Mouse (Mus musculus): ENCODE measurements at regions not wholly inside any gene's neighbourhood (a gene's known extent, or its start where the extent isn't known, plus 50 kb on each side); places are given as distances from the start of the nearest gene placed in this dataset.
A peak's percentile ranks its signal among the peaks of the same experiment; 100 is the strongest.

DNA sequence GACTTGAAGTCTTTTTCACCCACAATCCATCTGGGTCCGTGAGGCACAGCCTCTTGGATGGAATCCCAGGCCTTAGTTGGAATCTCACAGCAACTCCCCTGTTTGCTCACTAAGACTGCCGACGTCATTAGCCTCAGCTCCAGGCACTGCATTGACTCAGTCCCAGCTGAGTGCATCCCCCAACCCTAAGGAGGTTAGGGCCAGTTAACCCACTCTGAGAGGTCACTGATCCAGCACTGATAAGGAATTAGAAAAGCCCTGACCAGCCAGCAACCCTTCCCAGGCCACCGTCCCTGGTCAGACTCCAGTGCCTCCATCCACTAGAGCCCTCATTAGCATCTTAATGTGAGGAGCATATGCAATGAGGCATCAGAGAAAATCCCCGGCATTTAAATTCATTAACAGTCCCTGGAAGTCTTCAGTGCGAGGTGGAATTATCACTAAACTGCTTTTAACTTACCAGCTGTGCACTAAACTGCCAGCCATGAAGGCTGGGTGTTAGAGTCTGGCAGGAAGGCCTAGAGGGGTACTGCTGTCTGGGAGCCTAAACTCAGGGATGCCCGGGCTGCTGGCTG is 184.2 kb downstream of the Cct6b start:
- no peak for DNase-seq

GRCm38 (mm10) chr11:82576019-82576418 is 187.3 kb downstream of the Tmem132e start:
- no peak for DNase-seq

- DNase-seq: no peak
Observed at GRCm38 (mm10) chr11:82573126-82573525, 184.4 kb downstream of the Tmem132e start.

DNA sequence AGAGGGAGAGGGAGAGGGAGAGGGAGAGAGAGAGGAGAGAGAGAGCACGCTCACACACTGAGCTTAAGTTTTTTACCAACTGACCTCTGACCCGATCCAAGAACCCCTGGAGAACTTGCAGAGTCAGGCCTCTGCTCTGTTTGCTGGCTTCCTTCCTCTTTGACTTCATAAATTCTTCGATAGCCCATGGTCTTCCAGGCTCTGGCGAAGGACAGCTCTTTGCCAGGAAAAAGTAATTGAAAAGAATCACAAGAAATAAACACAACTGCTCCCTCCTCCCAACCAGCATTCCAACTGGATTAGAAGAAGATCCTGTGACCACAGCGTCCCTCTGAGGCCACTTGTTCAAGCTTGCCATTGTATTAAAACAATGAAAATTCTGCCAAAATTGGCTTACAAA is 182.8 kb downstream of the Tmem132e start:
- DNase-seq: peak in 1 of 2 experiments; percentile 4

GRCm38 (mm10) chr11:82569819-82570218 is 181.1 kb downstream of the Tmem132e start:
- DNase-seq: no peak

DNA sequence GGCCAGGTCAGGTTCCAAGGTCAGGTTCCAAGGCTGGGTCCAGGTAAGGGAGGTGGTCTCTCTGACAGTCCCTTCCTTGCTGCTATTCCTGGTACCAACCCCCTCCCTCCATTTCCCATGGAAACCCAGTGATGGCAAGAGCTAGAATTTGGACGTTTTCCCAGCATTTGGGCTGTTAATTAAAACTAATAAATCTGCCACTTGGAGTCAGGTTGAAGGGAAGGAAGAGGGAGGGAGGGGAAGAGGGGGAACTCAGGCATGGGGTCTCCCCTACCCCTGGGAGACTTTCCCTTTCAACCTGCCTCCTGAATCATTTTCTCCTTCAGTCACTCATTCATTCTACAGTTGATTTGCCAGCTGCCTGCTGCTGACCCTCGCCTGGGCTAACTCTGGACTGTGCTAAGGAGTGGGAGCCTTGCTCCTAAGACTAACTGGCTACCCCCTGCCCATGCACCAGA is 179.5 kb downstream of the Tmem132e start:
- no peak for DNase-seq

DNA sequence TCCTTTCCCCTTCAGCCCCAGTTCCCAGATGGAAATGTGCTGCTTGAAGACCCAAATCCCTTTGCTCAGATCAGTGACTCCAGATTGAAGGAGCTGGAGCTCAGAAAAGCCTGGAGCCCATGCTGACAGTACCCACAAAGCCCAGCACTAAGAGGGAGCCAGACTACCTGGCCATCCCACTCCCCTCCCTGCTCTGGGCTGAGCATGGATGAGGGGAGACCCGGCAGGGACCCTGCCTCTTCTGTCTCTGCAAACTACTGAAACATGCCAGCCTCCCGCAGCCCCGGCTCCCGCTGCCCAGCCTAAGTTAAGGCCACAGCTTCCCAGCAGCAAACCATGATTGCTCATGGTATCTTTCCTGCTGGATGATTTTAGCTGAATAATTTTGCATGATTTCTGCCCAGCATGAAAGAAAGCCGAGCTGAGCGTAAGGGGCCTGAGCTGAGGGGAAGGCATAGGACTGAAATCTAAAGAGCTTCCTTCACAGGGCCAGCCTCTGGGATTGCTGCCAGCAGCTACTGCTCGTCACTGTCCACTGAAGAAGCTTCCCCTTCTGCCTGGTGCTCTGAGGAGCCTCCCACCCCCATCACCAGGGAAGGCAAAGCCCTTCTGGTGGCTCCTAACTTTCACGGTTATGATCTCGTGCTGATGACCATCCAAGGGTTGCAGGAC is 178.4 kb downstream of the Tmem132e start:
- DNase-seq: no peak

DNA sequence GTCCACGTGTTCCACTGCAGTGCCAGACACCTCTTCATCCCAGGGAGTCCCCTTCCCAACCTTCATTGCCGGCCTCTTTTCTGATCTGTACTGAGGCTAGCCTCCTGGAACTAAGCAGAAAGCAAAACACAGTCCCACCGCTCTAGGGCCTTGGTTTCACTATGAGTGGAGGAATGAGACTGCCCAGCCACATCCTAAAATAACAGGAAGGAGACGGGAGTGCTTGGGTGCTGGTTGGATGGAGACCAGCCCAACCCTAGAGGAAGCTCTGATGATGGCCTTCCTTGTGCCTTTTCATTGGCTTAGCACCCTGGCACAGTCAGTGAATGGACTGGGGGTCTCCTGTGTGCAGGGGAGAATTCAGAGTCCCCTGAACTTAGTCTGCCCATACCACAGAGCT is 177.4 kb downstream of the Tmem132e start:
- DNase-seq: no peak

DNA sequence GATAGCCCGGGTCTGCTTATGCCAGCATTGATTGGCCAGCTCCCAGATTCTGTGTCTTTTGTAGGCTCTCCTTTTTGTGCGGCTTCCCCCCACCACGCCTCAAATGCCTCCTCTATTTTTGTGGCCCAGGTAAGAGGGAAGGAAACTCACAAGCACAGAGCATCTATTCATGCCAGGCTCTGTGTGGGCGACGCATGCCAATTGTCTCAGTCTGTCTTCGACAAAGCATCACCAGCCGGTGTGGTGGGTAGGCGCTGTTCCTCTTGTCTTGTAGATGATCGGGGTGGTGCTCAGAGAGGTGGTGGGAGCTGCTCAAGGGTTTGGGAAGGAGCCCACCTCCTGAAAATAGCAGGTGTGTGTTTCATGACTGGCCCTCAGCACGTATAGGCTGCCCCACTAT is 175.5 kb downstream of the Tmem132e start:
- DNase-seq: no peak

- DNase-seq: no peak
Observed at GRCm38 (mm10) chr11:82542028-82542427, 153.3 kb downstream of the Tmem132e start.

DNA sequence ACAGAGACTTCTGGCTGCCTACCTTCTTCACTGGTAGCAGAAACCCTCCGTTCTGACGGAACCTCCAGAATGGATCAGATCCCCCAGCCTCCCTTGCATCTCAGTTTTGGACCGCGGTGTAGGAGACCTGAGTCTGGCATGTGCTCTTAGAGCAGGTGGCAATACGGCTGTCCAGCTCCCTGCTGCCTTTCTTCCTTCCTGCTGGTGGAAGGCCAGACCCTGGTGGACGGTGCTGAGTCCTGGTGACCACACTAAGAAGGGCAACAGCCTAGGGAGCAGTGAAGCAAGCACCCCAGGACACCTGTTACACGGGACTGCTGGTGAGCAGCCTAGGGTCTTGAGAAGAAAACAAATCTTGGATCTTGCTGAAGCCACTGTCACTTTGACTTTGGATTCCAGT is 152.7 kb downstream of the Tmem132e start:
- no peak for DNase-seq

DNA sequence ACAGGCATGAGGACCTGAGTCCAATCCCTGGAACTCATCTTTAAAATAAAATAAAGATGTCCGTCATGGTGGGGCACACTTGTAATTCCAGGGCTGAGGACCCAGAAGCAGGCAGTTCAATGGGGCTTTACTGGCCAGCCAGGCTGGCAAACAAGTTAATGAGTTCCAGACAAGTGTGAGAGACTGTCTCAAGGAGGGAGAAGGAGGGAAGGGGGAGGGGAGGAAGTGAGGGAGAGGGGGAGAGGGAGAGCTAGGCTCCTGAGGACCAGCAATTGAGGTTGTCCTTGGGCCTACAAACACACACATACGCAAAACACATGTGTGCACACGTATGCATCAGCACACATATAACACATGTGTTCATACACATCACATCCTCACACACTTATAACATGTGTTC is 149.2 kb downstream of the Tmem132e start:
- no peak for DNase-seq

DNA sequence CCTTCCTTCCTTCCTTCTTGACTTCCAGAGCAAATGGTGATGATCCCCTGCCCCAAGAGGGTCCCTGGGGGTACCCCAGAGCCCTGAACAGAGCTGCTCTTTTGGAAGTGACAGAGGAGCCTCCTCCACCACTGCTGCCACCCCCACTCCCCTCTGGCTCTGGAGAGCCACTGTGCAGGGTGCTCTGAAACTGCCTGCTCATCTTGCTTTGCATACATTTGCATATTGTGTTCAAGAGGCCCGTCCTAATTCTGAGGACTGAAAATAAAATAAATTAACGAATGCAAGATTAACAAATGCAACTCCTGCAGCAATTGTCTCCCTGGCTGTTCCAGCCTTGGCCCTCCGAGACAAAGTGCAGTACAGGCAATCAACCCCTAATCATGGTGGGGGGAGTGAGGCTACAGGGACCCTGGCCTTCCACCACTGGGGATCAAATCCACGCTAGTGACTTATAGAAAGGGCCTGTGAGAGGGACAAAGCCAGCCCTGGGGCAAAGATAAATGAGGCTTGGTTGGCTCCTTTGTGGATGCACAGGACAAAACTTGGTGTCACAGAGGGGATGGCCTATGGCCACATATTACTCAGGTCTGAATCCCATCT is 134.6 kb downstream of the Tmem132e start:
- DNase-seq: no peak

DNA sequence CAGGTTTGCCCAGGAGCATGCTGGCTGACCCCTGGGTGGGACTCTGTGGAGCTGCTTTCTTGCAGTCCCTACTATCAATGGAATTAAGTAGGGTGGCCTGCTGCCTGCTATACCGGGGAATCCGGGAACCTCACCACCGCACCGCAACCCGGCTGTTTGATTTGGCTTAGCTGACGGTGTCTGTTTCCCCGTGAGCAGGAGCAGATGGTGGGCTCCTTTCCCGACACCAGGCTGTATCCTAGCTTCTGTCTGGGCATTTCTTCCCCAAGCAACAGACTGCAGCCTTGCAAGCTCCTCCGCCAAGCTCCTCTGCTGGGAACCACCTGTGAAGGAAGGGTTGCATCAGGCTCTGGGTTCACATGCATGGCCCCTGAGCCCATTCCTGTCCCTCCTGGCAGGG is 132.7 kb downstream of the Tmem132e start:
- DNase-seq: no peak

GRCm38 (mm10) chr11:82518691-82519090 is 130.0 kb downstream of the Tmem132e start:
- no peak for DNase-seq

DNA sequence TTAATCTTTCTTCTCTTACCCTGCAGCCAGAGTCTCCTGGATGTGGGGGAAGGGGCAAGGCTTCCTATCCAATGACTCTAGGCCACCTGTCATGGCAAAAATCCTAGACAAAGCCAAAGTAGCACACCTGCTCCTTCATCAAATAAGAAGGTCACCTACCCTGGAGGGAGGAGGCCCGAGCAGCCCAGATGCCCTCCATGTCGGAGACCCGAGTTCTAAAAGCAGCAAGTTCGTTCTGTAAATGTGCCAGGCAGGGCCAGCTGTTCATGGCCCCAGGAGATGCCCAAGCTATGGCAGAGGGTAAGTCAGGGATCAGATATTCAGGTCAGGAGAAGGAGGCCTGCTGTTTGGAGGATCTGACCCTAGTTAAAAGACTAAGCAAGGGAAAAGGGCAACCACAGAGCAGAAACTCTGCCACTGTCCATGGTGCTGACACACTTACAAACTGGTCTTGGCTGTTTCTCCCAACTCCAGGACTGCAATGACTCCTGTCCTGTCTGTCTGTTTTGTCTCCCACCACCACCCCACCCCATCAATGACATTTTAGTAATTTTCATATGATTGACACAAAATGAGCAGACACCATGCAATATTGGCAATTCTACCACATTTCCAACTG is 125.9 kb downstream of the Tmem132e start:
- no peak for DNase-seq

DNA sequence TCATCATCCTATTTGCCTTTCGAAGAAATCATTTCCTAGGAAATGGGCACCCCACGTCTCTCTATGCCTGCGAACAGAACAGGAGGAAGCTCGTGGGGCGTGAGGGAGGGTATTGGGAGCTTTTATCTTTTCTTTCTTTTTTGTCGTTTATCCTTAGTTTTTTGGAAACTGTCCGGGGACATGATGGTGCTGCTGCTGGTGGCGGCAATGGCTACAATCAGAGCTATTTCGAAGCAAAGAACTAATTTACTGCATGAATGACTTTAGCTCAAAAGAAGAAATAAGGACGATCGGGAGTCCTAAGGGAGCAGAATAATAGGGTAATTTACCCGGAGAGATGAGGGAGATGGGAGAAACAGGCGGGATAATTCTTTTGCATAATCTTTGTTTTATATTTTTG is 119.9 kb downstream of the Tmem132e start:
- no peak for DNase-seq
